Mouse (Mus musculus) G1E-ER4 (cell line): ENCODE data around the gene Mex3b. TPM values are rescaled to one million over a fixed set of nuclear protein-coding genes. Genes with fewer than 3 reads are reported as not detected.

ENCODE experiments used
- GATA1 ChIP-seq: IDR thresholded peaks from one replicate; pipeline ENCODE4 v1.8.0; 2012; ENCODE audit warnings: low read length, inconsistent platforms
- polyA plus RNA-seq: library from polyadenylated mRNA; stranded (reverse); fragments of >175 nt; gene quantifications from 2 replicates; pipeline ENCODE4 v1.2.3, GENCODE M21; 2012

Gene Mex3b
- polyA plus RNA-seq, result not detected in 2 replicates

DNA sequence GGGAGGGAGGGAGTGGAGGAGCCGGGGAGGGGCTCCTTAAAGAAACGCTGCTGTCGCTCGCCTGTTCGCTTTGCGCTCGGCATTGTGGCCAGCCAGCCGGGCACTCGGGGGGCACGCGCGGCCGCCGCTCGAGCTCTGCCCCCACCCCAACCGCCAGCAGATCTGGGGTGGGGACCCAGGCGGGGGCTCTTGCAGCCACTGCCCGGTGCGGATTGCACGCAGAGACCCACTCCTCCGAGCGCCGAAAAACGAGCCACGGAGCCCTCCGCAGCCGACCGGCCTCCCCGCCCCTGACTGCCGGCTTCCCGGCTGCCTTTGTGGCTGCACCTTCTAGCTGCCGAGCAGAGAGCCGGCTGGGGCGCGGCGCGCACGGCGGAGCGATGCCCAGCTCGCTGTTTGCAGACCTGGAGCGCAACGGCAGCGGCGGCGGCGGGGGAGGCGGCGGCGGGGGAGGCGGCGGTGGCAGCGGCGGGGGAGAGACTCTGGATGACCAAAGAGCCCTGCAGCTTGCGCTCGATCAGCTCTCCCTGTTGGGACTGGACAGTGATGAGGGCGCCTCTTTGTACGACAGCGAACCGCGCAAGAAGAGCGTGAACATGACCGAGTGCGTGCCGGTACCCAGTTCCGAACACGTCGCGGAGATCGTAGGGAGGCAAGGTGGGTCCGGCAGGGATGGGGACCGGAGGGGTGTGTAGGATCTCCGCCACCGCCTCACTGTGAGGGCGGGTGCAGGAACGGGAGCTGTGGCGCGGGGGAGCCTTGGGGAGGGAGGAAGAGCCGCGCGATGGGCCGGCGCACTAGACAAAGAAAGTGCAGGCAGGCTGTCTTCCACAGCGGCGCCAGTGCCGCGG lies at the start of gene Mex3b:
Mex3b (plus strand) TSS at position 63 of the 851 bp plus-strand sequence.
- TF ChIP-seq GATA1, result no peak

DNA sequence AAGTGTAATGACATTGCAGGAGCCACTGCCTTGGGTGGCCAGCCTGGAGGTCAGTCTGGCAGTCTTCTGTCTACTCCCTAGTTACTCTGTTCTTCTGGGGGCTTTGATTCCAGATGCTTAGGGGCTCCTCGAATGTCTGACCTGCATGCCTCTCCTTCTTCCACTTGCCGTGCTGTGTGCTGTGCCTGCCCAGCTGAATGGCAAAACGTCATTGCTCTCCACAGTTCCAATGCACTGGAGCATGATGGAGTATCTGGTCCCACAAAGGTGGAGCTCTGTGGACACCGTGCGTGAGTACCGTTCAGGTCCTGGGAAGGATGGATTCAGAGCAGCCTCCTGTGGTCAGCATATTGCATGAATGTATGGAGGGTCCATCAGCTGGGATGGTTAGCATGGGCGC lies 47.6 kb upstream of the Mex3b start:
- no peak for TF ChIP-seq GATA1

DNA sequence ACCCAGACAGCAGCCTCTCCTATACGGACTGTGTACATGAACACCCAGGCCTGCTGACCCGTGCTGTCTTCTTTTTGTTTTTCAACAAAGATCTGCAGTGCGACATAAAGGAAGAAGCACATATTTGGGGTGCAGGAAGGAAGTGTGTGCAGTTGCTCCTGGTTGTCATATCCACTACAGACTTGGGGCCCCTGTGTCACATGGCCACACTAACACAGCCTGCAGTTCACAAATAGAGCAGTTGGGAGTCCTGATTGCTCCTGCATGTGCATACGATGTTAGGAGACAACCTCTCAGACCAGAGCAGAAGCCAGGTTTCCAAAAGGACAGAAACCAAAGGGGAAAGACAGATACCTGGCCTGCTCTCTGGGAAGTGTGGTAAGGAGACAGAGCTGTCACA lies 46.5 kb upstream of the Mex3b start:
- no peak for TF ChIP-seq GATA1

DNA sequence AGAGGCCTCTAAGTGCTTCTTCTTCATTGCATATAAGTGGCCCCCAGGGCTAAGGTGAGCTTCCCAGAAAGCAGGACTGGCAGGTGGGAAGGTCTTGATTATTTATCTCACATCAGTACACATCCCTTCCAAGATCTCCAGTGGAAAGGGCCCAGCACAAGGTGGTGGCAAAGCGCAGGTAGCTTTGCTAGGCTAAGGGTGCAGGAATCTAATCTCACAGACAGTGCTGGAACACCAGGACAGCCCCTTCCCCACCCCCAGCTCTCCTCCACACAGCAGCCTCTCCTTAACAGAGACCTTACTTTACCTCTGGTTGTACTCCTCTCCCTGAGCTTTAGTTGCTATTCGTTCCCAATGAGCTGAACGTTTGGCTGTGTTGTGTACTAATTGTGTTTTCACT lies 45.6 kb upstream of the Mex3b start:
- no peak for TF ChIP-seq GATA1

DNA sequence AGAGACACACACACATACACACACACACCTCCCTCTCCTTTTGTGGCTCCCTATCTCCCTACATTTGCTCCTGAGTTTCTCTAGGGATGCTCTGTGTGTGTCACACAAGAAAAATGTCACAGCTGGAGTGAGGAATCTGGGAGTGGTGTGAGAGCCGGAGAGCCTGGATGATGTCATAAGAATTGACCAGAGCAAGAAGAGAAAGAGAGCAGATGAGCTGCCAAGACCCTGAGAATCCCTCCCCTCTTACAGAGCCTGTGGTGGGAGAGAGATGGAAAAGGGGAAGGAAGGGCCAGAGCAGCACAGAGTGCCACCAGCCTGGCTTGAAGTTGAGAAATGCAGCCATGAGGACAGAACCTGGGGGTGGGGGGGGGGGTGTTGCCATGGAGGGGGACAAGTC lies 44.6 kb upstream of the Mex3b start:
- TF ChIP-seq GATA1, result no peak

DNA sequence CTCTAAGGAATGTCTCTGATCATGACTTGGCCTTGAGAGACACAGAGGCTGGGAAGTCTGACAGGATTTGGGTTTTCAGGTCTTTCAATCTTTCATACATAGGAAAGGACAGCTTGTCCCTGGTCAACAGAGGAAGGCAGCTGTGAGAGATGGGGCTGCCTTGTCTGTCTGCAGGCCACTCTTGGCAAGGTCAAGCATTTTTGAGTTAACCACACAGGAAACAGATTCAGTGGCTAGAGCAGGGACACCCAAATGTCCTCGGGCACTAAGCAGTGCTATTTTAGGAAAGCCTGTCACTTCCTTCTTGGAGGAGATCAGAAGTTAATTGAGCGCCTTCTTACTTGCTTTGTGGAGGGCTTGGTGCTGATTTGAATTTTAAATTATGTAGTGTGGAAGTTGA lies 38.9 kb upstream of the Mex3b start:
- no peak for TF ChIP-seq GATA1

DNA sequence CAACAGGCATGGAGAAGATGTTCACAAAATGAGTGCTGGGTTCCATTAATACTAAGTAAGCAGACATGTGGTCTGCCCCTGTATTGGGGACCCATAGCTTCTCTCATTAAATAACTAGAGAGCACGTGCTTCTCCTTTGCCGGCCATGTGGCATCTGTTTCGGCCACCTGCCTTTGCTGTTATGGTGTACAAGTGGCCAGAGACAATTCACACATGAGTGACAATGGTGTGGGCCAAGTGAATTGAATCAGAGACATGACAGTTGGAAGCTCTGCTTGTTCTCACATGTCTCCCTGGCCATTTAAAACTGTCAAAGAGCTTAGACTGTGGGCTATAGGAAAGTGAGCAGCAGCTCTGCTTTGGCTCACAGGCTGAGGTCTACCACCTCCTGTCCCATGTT lies 37.6 kb upstream of the Mex3b start:
- no peak for TF ChIP-seq GATA1

DNA sequence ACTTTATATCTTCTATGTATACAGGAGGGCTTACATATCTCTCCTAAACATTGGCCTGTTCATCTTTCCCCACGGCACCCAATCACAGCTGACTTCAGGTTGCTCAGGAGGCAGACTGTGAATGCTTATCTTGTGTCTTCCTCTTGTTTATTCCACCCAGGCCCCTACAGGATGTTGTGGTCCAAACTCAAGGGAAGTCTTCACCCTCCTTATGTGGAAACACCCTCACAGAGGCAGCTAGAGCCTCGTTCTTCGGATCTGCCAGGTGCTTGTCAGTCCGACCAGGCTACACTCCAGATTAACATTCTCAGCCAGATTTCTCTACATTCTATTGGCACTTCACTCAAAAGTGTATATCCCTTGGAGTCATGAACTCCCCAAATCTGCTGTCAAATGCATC lies 32.7 kb upstream of the Mex3b start:
- TF ChIP-seq GATA1, result no peak

DNA sequence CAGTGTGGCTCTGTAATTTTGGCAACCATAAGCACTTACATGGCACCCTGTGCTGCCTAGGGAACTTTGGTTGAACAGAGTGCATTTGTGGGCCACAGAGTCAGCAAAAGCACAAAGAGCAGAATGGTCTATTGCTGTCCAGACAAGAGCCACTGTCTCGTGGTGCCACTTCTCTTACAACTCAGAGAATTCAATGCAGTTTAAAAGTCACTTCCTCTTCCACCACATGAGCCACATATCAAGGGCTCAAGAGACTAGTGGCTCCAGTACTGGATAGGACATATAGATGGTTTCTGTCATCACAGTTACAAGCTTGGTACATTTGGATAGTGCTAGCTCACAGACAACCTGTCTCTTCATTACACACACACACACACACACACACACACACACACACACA lies 28.7 kb upstream of the Mex3b start:
- no peak for TF ChIP-seq GATA1

DNA sequence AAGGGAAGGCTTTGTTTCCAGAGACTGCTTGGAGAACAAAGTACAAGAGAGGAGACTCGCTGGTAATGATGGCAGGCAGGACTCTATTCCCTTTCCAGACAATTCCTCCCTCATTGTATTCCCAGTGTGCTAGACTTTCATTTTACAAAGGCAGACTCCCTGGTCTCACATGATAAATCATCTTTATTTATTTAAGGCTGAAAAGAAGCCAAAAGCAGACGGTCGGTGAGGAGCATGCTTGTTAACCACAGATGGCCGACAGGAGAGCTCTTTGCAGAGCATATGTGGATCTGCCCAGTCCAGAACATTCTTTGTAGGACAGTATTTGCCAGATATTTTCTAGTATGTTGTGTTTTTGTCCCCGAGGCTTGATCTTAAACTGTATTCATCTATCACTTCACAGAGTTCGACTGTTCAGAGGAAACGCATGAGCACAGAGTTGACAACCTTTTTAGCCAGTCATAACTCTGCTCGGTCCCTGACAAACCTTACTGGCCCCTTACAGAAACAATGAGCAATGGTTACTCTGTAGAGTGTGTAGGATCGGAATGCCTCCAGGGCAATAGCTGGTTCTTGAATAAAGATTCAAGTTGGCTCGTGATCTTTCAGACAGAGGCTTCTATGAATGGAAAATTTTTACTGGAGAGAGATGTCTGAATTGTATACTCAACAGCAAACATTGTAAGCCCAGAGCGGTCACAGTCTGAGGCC lies 28.0 kb upstream of the Mex3b start:
- TF ChIP-seq GATA1, result no peak

DNA sequence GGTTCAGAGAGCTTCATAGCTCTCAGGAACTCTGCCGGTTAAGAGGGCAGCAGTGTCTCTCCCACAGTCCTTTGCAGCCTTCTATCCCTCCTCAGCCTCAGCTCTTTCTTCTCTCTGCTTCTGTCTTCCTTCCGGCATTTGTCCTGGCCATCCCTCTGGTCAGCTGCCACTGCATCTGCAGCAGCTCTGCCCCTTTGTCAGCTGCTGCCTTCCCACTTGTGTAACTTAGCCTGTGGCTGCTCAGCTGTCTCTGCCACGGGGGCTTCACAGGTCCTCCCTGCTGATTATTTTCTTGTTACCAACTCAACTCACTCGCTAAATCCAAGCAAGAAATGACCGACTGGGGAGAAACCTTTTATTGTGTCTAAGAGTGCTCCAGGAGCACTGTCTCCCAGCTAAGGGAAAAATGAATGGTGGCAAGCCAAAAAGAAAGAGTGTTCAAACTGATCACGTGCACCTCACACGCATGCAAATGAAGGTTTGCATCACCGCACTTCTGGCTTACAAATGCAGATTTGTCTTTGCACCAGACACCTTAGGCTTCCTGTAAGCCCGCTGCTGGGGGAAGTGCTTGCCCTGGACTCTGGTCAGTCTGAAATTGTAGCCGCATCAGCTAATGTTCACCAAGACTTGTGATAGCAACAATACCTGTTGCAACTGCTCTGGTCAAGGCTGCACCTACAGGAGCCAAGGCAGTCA lies 24.8 kb upstream of the Mex3b start:
- no peak for TF ChIP-seq GATA1

DNA sequence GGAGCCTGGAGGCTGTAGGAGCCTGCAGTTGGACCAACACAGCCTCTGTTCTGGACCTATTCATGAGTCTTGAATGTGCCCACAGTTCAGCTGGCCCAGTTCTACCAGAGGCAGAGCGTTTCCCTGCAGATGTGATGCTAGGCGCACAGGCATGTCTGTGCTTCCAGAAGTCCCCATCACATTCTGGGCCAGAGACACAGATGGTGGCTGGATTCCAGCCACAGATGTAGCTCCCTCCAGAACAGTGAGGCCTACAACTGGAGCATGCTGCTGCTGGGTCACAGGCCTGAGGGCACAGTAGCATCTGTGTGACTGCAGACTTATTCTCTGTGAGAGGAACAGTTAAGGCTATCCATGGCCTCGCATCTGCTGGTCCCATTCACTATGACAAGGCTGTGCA lies 16.4 kb upstream of the Mex3b start:
- TF ChIP-seq GATA1, result no peak

DNA sequence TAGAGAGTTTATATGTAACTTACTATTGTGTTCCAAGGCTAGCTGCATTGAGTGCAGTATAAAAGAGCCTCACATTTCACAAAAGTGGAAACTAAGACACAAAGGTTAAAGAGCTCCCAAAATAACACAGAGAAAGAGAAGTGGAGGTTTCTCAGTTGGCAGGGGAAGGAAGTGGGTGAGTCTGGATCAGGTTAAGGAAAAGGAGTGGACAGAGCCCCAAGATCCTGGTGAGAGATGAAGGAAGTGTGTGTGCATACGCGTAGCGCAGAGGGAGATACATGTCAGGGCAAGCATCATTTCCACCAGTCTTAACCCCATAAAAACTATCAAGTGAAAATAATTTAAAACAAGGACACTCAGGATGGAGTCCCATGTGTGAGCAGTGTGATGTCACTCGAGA lies 15.5 kb upstream of the Mex3b start:
- TF ChIP-seq GATA1, result no peak

DNA sequence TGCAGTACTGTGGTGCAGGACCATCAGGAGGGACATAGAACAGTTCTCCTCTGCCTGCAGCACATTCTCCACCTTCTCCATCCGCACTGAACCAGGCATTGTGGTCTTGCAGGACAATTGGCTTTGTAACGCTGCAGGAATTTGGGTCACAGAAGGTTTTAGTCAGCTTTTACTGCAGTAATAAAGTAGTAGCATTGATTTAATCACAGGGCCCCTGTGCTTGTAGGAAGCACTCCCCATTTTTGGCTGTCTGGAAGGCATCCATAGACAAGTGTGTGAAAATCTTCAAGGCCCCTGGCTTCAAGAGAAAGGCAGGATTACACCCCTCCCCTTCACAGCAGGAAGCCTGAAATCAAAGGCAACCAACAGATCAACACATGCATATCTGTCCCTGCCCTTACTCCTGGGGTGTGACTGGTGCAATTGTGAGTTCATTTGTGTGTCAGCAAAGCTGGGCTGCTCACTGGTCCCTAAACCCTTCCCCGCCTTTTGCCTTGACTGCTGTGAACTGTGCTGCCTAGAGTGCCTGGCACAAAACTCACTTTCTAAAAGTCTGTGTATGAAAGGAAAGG lies 12.9 kb upstream of the Mex3b start:
- no peak for TF ChIP-seq GATA1

DNA sequence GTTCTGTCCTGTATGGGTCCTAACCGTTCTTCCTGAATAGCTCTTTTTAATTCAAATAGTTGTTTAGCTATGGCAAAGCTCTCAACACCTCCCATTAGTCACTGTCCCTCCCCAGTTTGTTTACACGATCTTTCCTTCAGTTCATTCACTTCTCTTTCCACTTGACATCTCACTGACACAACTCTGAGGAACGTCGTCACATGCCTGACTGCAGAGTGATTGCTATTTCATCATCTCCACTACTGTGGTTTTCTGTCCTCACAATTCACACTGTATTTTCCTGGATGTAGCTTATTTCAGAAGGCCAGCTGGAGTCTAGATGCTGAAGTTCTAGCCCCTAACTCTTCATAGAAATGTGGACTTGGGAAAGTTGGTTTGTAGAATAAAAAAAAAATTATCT lies 8.5 kb upstream of the Mex3b start:
- TF ChIP-seq GATA1, result no peak

DNA sequence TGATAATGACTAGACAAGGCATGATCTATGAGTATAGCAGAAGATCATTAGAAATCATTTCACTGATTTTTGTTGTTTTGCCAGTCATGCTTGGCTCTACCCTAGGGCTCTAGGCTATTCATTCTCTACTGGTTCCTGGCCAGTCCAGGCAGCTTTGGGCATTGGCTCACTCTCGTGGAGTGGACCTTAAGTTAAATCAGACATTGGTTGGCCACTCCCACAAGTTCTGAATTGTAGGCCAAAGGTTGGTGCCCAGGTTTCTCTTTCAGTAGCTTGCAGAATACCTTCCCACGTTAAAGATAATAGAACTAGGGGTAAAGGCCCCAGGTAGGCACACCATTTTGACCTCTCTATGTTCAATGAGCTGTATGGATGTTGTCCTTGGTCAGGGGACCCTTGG lies 6.5 kb upstream of the Mex3b start:
- no peak for TF ChIP-seq GATA1
